Mouse (Mus musculus) midbrain, embryonic 11.5 days (tissue): Measurements from ENCODE around the gene Cntnap3. TPM values are rescaled to one million over a fixed set of nuclear protein-coding genes. Genes with fewer than 3 reads are reported as not detected.

Source experiments
- polyA plus RNA-seq: library from polyadenylated mRNA; unstranded; fragments of >200 nt; fragmentation: Nextera tagmentation; extraction: Ambion mirVana; gene quantifications from 2 replicates; pipeline ENCODE4 v1.2.1, GENCODE M21; 2014

The Cntnap3 gene
- polyA plus RNA-seq, 1 experiment from 2014 or later: 0.03 TPM

Other genes with a start within 250 kb of the Cntnap3 start
- gene Spata31, start 13.5 kb upstream of the Cntnap3 start, polyA plus RNA-seq: not detected in 2 replicates
- not detected in 2 replicates for gene Spata31d1c, start 129.1 kb upstream of the Cntnap3 start, polyA plus RNA-seq
- gene Prss47, start 148.8 kb upstream of the Cntnap3 start, polyA plus RNA-seq: not detected in 2 replicates
- 44.0 and 44.7 TPM in 2 replicates for gene Mfsd14b, start 209.0 kb upstream of the Cntnap3 start, polyA plus RNA-seq
- not detected in 2 replicates for gene Olfr465-ps1, start 234.1 kb upstream of the Cntnap3 start, polyA plus RNA-seq
- gene Olfr466, start 246.3 kb upstream of the Cntnap3 start, polyA plus RNA-seq: not detected in 2 replicates